Mouse (Mus musculus) testis, postnatal 14 days (tissue): Measurements from ENCODE around the gene Rnf6.
"Not testable (repeated sequence)": the region's sequence is repeated elsewhere in the genome, so short reads cannot be mapped to it uniquely, and the experiment has no call there.

ENCODE experiments used
- DNase-seq: peaks from one replicate; pipeline ENCODE4 v3.0.0; 2021; ENCODE audit warnings: low spot score

The Rnf6 gene

GRCm38 (mm10) chr5:146230864-146231654 is 9.7 kb upstream of the Rnf6 start, which contains the start of gene Cdk8:
Gene Cdk8, plus strand, starts transcription at chr5:146231230.
- peak; percentile 94 for DNase-seq

GRCm38 (mm10) chr5:146229869-146230650 is 8.7 kb upstream of the Rnf6 start:
- DNase-seq, result no peak

DNA sequence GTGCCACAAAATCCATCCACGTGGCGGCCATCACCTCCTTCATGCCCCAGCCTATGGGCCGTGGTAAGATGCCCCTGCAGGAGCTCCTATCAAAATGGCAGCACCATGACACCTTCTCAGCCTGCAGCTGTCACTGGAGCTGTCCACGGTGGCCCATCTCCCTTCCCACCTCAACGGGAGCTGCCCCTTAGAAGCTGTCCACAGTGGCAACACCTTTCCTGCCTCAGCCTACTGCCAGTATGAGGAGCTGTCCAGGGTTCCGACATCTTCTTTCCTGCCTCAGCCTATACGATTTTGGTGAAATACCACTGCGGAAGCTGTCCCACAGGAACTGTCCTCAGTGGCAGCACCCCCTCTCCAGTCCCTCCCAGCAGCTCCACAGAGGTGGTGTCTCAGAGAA is 6.1 kb upstream of the Rnf6 start:
- DNase-seq, result no peak

- DNase-seq, result no peak
Observed at GRCm38 (mm10) chr5:146223786-146224185, 2.4 kb upstream of the Rnf6 start.

DNA sequence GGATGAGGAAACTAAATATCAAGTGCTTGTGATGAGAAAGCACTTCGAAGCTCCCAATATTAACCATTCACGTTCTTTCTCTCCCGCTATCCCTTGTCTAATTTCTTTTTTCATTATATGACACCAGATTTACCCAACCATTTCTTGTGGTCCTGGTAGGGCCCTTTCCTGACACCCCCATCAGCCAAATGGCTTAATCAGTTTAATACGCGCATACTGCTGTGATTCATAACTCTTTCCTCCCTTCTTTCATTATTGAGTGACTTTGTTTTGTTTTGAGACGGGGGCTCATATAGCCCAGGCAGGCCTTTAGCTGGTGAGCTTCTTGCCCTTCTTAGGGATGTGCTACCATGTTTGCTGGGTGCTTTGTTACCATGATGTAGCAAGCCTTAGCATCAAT is 367 bp upstream of the Rnf6 start:
- no peak for DNase-seq

- DNase-seq, result no peak
Observed at GRCm38 (mm10) chr5:146220501-146220878, 865 bp downstream of the Rnf6 start.

DNA sequence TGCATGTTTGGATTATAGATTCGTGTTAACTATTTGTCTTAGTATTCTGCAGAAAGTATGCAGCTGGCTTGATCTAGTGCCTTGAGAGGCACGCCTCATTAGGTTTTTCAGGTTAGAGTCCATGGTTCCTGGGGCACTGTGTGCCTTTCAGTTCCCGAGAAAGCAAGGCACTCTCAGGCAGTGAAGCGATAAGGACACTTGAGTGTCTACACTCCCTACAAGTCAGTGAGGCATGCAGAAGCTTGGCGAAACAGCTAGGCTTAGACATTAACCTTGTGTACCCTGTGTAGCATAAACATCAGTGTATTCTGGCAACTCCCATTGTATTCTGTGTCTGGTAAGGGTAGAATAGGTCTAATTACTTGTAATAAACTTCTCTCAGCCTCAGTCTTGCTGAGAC is 15.8 kb downstream of the Rnf6 start:
- no peak for DNase-seq

DNA sequence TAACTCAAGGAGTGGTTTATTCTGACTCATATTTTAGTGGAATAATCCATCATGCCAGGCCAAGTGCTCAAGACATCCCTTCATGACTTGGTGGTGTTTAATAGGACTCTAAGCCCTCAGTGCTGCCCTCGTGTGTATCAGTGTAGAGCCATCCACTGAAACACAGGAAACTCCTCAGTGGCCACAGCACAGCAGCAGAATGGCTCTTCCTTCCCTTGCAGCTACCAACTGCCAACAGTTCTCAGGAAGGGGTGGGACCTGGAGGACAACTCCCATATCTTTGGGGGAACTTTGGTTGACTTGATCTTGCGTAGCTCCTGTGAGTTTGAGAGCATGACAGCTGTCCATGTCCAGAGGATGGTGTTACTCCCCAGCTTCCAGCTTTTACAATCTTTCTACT is 17.4 kb downstream of the Rnf6 start:
- no peak for DNase-seq

- no peak for DNase-seq
Observed at GRCm38 (mm10) chr5:146200580-146200979, 20.8 kb downstream of the Rnf6 start.

DNA sequence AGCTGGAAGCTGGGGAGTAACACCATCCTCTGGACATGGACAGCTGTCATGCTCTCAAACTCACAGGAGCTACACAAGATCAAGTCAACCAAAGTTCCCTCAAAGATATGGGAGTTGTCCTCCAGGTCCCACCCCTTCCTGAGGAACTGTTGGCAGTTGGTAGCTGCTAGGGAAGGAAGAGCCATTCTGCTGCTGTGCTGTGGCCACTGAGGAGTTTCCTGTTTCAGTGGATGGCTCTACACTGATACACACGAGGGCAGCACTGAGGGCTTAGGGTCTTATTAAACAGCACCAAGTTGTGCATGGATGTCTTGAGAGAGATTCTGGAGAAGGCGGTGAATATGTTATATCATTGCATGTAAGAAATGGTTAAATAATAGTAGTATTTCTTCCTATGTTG is 21.8 kb downstream of the Rnf6 start:
- no peak for DNase-seq

GRCm38 (mm10) chr5:146199073-146199472 is 22.3 kb downstream of the Rnf6 start:
- DNase-seq, result no peak

- DNase-seq, result no peak
Observed at GRCm38 (mm10) chr5:146193360-146193759, 28.0 kb downstream of the Rnf6 start.

DNA sequence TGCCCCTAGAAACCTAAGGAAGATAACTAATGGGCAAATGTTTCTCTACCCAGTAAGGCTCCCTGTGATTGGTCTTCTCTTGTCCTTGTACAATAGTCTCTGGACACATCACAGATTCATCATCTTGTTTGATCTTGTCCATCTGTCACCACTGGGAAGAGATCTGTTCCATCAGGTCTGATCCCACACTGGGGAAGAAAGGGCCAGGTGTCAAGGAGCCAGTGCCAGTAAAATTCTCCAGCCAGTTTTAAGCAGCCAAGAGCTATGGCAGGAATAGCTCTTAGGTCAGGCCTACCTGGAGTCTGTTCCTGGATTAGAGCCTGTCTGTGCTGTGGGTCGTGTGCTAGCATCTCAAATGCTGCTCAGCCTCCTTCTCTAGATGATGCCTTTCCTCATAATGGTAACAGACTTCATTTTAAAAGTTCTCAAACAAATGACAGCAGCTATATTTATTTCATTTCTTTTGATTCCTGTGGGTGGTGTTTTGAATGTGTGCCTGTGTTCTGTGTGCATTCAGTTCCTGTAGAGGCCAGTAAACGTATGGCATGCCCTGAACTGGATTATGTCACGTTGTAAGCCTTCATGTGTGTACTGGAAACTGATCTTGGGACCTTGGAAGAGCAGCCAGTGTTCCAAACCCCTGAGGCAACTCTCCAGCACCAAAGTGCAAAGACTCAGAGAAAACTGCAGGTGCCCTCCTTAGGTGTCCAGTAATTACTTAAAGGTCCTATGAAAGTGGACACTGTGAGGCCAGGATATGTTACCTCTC is 30.7 kb downstream of the Rnf6 start:
- DNase-seq, result no peak

GRCm38 (mm10) chr5:146190093-146190492 is 31.3 kb downstream of the Rnf6 start:
- DNase-seq, result no peak

DNA sequence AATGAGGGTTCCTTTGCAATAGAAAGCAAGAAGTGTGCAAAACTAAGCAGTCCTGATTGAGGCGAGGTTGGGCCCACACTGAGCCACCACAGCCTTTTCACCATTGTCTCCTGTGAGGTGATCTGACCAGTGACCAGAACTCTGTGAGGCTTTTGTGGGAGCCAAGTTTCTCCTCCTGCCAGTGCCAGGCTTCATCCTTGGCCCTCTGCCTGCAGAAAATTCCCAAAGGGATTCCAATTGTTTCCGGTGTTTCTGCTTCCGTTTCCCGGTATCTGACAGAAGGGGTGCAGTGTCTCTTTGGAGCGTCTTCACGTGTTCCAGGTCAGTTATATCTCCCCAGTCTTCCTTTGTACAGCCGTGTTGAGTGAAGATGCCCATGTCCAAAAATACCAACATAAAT is 32.6 kb downstream of the Rnf6 start:
- no peak for DNase-seq

DNA sequence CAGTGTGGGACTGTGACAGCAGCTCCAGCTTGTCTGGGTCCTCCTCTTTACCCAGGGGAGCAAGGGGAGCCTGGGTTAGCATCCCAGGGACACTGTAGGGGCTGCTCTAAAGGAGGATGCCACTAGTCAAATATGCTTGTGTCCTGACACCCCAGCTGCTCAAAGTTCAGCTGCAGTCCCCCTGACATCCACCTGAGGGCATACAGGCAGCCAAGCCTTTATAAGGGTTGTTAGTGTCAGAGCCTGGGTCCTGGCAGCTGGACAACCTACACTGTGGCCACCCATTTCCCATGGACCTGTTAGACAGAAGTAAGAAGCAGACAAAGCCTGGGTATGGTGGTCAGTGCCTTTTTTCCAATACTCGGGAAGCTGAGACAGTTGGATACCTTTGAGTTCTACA is 33.2 kb downstream of the Rnf6 start:
- no peak for DNase-seq

- DNase-seq, result not testable (repeated sequence)
Observed at GRCm38 (mm10) chr5:146187441-146187840, 33.9 kb downstream of the Rnf6 start.

GRCm38 (mm10) chr5:146185204-146185603 is 36.2 kb downstream of the Rnf6 start, which contains the start of gene 1700001J03Rik:
Gene 1700001J03Rik, minus strand, starts transcription at chr5:146185304.
- not testable (repeated sequence) for DNase-seq

DNA sequence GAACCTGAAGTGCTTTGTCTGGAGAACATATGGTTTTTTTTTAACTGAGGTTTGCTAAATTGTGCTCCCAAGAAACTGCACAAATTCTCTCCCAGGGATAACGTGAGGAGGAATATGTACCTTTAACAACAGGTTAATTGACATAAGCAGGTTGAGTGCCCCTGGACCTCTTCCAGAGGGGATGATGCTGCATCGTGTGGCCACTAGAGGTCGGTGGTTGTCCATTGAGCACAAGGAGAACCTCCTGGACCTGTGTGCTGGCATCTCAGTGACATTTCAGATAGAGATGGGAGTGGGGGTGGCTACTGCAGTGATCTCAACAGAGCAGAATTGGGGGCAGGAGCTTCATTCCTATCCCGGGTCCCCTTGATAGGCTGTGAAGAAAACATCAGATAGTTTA is 48.6 kb downstream of the Rnf6 start:
- not testable (repeated sequence) for DNase-seq

- not testable (repeated sequence) for DNase-seq
Observed at GRCm38 (mm10) chr5:146170621-146171020, 50.7 kb downstream of the Rnf6 start, which contains the start of gene Gm6309. Gene Gm6309, minus strand, starts transcription at chr5:146170721.

- not testable (repeated sequence) for DNase-seq
Observed at GRCm38 (mm10) chr5:146160439-146160838, 60.9 kb downstream of the Rnf6 start, which contains the start of gene Gm5565. Gene Gm5565, minus strand, starts transcription at chr5:146160539.
